Mouse (Mus musculus): ENCODE data around the gene Slc22a17.
"Not testable (repeated sequence)": the region's sequence is repeated elsewhere in the genome, so short reads cannot be mapped to it uniquely, and the experiment has no call there.

Gene Slc22a17

DNA sequence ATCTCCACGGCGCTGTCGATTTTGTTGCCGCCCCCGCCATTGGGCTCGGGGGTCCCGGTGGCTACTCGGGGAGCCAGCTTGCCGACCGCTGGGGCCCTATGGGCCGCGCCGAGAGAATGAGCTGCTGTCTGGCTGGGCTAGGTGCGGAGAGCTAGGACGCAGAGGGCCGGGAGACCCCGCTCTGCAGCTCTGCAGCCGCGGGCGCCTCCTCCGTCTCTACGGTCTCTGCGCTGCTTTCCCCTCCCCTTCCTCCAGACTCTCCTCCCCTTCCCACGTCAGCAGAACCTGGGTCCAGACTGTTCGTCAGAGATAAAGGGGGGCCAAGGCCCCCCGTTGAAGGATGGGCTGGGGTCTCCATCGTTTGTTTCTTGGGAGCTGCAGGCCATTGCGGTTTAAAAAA lies at the start of gene Slc22a17:
Gene Slc22a17 (minus strand): TSS at position 247 of the 400 bp plus-strand sequence.
- DNase-seq, result peak; percentile 84

DNA sequence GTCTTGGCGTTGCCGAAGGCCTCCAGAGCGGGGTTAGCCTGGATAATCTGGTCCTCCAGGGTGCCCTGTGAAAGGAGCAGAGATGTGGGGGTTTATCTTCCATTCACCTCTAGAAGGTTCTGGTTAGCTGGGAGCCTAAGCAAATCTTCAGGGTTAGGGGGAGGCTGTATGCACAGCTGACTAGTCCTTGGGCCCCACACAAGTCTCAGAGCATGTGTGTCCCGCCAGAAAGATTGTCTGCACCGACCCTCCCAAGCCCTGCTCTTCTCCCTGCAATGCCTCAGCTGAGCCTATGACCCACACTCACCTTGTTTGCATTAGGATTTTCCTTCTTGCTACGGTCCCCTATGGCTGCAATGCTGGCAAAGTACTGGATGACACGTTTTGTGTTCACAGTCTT lies 49.8 kb upstream of the Slc22a17 start:
- DNase-seq, result no peak

DNA sequence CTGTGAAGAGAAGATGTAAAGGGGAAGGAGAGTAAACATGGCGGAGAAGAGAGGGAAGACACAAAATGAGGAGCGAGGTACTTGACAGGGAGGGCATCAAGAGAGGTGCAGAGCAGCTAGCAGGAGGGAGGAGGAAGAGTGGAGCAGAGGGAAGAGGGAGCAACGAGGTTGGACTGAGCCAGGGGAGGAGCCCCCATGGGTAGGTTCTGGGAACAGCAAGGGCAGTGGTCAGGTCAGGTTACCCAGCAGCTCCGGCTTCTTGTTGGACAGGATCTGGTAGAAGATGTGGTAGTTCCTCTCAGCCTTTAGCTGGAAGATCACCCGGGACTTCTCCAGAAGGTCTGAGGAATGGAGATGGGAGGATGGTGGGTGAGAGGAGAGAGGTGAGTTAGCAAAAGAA lies 48.6 kb upstream of the Slc22a17 start:
- no peak for DNase-seq

DNA sequence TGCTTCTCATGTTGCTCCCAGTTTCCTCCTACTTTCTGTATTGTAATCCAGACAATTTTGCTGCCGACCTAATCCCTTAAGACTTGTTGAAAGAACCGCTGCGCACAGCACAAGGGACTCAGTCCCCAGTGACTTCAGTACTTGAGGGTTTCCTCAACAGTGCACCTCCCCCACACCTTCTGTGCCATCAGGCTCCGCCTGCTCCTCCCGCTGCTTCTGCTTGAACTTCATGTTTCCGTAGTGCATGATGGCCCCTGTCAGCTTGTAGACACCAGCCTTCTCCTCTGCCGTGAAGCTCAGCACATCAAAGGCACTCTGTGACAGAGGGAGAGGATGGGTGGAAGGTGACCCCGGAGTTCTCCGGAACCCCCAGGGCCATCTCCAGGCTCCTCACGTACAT lies 47.8 kb upstream of the Slc22a17 start:
- no peak for DNase-seq

DNA sequence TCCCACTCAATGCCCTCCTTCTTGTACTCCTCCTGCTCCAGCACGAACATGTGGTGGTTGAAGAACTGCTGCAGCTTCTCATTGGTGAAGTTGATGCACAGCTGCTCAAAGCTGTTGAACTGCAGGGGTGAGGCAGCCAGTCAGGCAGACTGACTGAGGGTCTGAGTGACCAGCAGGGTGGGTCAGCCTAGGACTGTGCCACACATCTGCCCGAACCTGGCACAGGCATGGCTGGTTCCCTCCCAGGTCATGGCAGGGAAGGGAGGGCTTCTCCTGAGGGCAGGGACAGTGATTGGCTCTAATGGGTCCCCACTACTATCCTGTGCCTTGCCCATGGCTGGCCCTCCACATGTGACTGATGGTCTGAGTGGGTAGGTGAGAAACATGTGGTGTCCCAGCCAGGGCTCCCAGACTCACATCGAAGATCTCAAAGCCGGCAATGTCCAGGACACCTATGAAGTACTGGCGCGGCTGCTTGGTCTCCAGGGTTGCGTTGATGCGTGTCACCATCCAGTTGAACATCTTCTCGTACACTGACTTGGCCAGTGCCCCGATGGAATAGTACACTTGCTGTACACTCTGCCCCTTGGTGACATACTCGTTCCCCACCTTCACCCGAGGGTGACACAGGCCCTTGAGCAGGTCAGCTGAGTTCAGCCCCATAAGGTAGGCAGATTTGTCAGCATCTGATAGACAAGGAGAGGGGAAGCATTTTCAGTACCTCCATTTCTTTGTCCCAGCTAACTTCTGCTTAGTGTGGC lies 47.1 kb upstream of the Slc22a17 start:
- DNase-seq, result not testable (repeated sequence)

DNA sequence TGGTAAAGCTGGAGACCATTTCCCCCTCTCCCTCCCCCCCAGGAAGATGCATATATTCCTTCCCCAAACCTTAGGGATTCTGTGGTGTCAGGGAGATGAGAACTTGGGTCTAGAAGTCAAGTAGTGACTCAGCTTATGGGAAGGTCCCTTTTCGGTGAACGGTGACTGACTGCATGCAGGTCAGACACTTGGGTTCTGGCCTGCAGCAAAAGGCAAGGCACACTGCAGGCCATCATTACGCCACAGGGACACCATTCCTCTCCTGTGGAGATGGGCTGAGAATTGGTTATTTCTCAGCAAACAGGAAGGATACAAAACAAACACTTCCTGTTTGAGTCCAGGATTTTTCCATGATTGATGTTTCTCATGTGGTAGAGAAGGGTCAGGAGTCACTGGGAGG lies 46.3 kb upstream of the Slc22a17 start:
- DNase-seq, result no peak

DNA sequence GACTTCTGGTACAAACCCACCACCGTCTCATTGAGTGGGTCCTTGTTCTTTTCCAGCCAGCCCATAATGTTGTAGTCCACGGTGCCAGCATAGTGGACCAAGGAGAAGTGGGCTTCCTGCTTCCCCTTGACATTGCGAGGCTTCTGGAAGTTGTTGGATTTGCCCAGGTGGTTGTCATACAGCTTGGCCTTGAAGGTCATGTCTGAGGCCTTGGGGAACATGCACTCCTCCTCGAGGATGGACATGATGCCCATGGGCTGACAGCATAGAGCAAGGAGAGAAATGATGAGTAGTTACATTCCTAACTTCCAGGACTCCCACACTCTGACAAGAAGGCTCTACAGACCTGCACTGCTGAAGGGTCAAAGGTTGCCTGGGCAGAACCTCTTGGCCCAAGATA lies 45.6 kb upstream of the Slc22a17 start:
- no peak for DNase-seq

DNA sequence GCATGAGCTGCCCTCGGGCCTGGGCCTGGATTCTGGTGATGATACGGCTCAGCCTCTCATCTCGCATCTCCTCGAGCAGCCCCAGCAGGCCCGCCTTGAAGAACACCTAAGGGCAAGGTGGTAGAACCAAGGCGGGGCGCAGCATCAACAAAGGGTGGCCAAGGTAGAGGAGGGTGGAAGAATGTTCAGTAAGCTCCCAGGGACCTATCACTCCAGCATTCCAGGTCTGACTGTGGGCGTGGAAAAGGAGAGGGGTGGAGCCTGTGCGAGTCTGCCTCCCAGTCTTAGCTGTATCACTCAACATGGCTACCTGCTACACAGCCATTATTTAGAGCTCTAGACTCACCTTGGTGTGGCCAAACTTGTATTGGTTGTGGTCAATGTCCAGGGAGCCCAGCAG lies 43.6 kb upstream of the Slc22a17 start:
- DNase-seq, result no peak

DNA sequence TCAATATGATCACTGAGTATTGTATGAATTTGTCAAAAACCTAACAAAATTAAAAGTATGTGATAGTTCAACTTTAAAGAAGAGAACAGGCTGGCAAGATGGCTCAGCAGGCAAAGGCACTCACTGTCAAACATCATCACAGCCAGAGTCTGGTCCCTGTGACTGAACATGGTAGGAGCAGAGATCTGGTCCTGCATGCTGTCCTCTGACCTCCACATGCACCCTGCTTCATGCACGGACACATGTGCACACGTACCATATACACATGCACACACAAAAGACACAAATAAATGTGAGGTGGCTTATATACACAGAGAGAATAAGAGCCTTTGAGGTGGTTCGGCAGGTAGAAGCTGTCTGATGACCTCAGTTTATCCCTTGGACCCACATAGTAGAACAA lies 42.5 kb upstream of the Slc22a17 start:
- DNase-seq, result no peak

DNA sequence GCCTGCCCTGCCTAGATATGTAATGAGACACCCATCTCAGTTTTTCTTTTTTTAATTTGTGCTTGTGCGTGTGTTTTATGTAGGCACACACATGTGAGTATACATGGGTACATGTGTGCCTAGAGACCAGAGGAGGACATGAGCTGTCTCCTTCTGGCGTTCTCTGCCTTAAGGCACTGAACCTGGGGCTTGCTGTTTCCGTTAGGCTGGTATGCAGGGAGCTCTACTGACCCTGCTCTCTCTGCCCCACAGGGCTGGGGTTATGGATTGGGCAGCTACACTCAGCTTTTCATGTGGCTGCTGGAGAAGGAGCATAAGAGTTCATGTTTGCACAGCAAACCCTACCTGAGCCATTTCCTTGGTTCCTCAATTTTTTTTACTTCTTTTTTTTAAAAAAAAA lies 41.5 kb upstream of the Slc22a17 start:
- DNase-seq, result no peak

DNA sequence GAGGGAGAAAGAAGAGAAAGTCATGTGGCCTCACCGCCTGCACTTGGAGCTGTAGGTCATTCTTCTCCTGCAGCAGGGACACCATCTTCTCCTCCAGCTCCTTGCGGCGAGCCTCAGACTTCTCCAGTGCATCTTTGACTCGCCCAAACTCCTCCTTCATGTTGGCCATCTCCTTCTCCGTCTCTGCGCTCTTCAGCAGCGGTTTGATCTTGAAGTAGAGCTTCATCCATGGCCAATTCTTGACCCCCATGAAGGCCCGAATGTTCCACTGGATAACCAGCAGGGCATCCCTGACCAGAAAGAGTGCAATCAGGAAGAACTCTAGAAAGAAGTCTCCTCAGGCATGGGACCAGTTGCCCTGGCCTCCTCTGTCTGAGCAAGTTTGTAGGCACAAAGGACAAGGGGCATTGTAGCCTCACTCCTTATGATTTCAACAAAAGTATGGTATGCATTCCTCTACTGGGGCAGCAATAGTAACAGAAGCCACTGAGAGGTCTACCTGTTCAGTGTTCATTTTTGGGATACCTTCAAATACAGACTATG lies 40.8 kb upstream of the Slc22a17 start:
- no peak for DNase-seq

DNA sequence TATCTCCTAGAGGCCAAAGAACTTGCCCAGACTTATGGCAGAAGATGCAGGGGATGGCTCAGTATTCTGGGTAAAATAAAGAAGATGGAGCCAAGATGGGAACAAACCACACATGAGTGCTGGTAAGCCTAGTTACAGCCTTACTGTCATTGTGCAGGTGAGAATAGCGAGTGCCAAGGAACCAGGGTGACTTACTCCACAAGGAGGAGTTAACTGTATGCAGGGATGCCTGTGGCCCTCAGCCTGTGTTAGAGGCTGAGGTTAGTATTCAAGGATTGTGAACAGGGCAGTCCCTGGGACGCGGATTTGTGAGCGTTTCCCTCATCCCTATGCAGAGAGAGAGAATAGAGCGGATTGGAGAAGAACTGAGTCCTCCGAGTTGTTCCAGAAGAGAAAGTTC lies 38.7 kb upstream of the Slc22a17 start:
- no peak for DNase-seq

DNA sequence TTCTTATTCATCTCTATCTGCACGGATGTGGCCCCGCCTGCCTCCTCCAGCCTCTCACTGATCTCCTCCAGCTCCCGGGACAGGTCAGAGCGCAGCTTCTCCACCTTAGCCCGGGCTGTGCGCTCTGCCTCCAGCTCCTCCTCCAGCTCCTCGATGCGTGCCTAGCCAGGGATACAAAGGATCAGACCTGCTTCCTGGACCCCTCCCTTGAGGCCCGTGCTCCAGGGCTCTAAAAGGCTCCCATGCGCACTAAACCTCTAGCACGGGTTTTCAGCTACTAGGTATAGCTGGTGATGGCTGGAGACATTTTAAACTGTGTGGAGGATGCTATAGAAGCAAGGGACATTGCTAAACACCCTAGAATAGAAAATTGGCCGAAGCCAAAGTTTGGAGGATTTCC lies 37.6 kb upstream of the Slc22a17 start:
- no peak for DNase-seq

DNA sequence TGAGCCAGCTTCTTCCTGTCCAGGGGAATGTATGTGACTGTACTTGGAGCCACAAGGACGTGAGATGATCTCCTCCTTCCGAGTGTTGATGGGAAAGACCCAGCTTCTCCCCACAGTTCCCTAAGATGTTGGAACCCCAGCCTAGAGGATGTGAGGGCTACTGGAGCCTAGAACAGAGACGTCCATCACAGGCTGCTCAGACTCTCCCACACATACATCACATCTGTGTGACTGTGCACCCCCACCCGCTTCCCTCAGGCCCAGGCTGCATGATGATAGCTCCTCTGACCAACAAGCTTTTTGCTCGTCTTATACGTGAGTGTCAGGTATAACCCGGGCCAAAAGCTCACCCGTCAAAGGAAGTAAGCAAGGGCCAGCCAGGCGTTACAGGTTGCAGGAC lies 35.8 kb upstream of the Slc22a17 start:
- DNase-seq, result no peak

DNA sequence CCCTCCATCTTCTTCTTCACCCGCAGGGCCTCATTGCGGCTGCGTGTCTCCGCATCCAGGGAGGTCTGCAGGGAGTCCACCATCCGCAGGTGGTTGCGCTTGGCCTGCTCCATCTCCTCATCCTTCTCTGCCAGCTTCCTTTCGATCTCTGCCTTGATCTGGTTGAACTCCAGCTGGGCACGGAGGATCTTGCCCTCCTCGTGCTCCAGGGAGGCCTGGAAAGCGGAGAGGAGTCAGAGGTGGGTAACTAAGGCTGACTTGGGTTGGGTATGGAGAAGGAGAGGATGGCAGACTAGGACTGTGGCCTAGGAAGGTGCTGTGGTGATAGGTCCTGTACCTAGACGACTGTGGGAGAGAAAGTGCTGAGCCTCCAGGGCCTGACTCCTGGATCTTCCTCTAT lies 34.1 kb upstream of the Slc22a17 start:
- not testable (repeated sequence) for DNase-seq

DNA sequence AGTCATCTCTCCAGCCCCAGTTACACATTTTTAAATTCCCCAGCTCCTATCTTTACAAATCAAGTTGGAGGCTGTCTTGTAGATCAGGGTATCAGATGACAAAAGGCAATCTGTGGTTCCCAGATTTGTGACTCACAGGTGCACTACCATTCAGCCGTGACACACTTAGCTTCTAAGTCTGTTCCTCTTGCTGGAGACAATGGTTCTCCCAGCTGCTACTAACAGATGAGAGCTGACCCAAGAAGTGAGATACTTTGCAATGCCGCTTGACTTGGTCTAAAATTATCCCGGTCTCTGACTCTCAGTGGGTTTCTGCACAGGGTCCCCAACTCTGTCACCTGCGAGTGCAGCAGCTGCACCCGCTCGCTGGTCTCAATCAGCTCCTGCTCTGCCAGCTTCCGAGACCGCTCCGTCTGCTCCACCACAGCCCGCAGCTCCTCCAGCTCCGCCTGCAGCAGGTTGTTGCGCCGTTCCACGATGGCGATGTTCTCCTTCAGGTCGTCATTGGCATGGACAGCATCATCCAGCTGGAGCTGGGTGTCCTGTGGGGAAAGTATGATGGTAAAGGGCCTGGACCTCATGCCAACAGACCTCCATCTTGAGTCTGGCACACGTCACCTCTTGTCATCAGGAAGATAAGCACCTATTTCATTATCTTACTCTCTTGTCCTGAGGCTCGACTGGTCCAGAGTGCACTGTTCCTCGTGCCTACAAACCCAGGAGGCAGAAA lies 33.2 kb upstream of the Slc22a17 start:
- no peak for DNase-seq

DNA sequence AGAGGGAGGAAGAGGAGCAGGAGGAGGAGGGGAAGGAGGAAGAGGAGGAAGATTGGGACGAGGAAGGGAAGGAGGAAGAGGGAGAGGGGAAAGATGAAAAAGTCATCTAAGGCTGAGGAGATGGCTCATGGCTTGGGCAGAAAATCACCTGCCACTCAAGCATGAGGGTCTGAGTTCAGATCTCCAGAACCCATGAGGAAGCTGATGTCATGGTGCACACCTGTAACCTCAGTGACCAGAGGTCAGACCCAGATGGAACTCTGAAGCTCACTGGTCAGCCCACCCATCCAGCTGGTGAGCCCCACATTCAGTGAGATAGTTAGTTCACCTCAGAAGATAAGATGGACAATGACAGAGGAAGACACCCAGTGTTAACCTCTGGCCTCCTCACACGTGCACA lies 32.0 kb upstream of the Slc22a17 start:
- DNase-seq, result no peak

DNA sequence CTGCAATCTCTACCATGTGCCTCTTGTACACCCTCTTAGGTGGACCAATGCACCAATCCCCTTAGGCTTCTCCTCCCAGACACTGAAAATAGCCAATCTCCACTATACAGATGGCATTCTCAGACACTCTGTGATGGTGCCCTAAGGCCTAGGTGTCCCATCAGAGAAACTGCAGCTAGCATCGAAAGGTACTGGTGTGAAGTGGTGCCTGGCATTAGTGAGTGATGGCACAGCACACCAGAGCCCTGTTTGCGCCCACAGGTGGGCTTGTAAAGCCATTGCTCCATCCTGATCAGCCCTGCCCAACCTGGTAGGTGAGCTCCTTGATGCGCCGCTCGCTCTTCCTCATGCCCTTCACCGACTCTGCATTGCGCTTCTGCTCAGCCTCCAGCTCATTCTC lies 31.0 kb upstream of the Slc22a17 start:
- no peak for DNase-seq

DNA sequence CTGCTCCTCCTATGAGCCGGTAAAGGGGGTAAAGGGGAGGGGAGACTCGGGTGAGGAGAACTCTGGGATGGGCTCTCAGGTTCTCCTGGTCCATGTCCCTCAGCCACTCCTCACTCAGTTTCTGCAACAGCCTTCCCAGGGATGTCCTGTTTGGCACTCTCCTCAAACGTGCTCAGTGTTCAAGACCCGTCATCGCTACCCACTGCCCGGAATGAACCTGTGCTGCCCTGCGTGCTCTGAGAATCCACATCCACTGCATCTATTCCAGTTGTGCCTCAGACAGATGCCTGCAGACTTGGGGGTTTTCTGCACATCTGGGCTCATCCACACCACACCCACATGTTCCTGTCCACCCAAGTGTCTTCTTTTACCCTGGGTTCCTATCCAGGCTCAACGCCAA lies 29.5 kb upstream of the Slc22a17 start:
- no peak for DNase-seq

DNA sequence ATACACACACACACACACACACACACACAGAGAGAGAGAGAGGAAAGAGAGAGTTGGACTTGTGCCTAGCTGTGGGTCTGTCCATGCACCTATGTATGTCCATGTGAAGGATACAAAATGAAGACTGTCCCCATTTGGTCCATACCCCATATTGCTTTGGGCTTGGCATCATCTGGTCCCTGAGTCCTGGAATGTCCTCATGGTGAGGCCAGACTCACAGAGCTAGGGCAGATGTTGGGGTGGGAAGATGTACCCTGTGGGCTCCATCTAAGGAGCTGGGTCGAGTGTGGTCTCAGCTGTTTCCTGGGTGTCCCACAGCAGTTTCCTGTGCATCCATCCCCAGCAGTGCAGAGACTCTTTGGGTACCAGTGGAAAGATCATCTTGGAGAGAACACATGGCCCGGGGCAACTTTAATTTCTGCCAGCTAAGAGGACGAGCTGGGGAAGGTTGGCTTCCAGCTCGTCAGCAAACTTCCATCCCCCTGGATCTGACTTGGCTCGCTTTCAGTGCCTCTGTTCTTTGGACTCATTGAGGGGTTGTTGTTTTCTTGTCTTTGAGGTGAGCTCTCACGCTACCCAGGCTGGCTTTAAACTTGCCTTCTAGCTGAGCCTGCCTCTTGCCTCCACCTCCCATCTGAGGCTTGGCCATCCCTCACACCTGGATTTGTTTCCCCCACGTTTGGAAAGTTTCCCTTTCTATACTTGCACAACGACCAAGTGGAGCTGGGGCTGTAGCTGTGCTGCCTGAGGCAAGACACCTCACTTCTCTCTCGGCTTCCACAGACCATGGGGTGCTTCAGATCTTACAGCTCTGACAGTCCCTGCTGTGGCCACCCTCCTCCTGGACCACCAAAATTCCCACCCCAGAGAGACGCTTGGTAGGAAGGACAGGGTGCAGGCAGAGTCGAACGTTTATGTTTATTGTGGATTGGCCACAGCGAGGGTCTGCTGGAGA lies 28.4 kb upstream of the Slc22a17 start:
- no peak for DNase-seq

DNA sequence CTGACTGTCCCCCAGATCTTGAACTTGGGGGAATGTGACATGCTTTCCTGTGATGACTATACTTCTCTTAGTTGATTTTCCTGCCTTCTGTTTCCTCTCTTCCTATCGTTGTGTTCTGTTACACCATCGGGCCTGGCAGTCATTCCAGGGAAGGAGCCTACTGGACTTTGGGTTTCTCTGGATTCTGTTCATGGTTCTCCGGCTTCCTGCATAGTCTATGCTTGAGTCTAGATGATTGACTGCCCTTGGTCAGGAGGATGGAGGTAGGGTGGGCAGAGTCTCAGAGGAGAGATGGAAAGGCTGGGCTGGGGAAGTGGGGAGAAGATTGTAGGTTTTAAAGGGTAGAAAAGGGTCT lies 27.2 kb upstream of the Slc22a17 start:
- no peak for DNase-seq

DNA sequence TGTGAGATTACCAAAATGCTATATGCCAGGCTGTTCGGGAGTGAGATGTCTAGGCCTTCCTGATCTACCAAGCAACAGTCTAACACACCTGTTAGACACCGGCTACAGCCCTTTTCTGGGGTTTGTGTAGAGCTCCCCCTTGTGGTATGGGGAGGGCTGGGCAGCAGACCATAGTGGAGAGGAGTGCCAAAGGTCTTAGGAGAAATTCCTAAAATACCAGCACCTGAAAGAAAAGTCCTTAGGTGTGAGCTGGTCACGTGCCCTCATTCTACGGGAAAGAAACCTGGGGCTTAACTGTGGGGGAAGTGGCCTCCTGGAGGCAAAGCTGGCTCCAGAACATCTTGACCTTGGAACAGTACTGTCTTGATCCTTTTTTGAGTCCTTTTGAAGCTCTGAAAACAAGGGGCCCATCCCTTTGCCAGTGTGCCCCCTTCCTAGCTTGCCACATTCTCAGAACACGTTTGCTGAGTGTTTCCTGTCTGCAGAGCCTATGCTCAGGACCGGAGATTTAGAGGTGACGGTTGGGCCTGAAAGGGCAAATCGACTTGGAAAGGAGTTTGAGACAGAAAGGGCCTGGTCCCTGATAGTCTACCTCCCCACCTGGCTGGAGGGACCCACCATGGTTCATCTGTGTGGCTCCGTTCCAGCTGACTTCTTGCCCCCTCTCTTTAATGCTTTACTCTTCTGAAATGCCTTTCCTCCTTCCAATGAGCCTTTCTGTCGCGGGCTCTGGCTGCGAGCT lies 26.7 kb upstream of the Slc22a17 start:
- DNase-seq, result peak; percentile 36
